Mouse (Mus musculus): ENCODE data around the gene Tsc2.

DNA sequence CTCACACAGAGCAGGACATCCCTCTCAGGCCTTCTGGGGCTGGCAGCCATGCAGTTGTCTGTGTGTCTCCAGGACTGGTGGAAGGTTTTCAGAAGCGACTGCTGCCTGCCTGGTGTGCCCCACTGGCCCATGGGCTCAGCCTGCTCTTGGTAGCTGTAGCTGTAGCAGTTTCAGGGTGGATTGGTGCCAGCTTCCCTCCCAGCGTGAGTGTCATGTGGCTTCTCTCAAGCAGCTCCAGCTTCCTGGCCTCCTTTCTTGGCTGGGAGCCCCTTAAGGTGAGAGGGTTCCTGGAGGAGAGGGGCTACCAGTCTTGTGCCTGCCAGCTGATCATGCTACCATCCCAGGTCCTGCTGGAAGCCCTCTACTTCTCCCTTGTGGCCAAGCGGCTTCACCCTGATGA lies 41.5 kb downstream of the Tsc2 start:
- TF ChIP-seq CTCF (IDR thresholded peaks at IDR 0.05; ENCODE audit: low read depth) (no peak), EP300 (IDR thresholded peaks at IDR 0.05; ENCODE audit: low read depth) (no peak)
